ENCODE assay signal across 18 mouse cellular contexts in genomic region chr13:23866086-23866710, GRCm38 (mm10). TPM values are rescaled to one million over a fixed set of nuclear protein-coding genes. Genes with fewer than 3 reads are reported as not detected.
A peak's percentile ranks its signal among the peaks of the same experiment; 100 is the strongest.
DNase-seq lines count a peak whose midpoint lies in the region; ATAC-seq and TF ChIP-seq lines count a peak whose summit lies in the region.
"Had no signal": no experiment of that assay in that cellular context is flagged by ENCODE, and none has a peak within 500 bp of the region (broad histone marks: within the 10 kb centered on the region; RNA-seq: fewer than 3 reads in every experiment).

No protein-coding gene starts in this region.

- no peaks in the 10 kb centered on the region for H3K9me3 ChIP-seq in kidney, postnatal 0 days (replicated peaks; ENCODE audit: low read length)
- H3K9me3 ChIP-seq: embryonic facial prominence, embryonic 12.5 days; forebrain, embryonic 12.5 days; hindbrain, embryonic 15.5 days; megakaryocyte, embryonic 14.5 days had no signal

- no peak overlapping the region for H3K9ac ChIP-seq in kidney, postnatal 0 days (ENCODE audit: low read depth, low read length)
- H3K9ac ChIP-seq: embryonic facial prominence, embryonic 12.5 days; forebrain, embryonic 12.5 days; hindbrain, embryonic 15.5 days had no signal

- no peak overlapping the region for H3K4me3 ChIP-seq in kidney, postnatal 0 days (replicated peaks; ENCODE audit: low read depth, low read length)
- H3K4me3 ChIP-seq: embryonic facial prominence, embryonic 12.5 days; forebrain, embryonic 12.5 days; hindbrain, embryonic 15.5 days; megakaryocyte, embryonic 14.5 days had no signal

- H3K4me2 ChIP-seq in kidney, postnatal 0 days (ENCODE audit: low read length): no peak overlapping the region
- H3K4me2 ChIP-seq: embryonic facial prominence, embryonic 12.5 days; forebrain, embryonic 12.5 days; hindbrain, embryonic 15.5 days had no signal

- peaks cover 7% of the 10 kb centered on the region; the same call in 1 of the 2 replicates for H3K4me1 ChIP-seq in kidney, postnatal 0 days (replicated peaks; ENCODE audit: insufficient read depth, low read length)
- H3K4me1 ChIP-seq: forebrain, embryonic 12.5 days; hindbrain, embryonic 15.5 days had no signal

- DNase-seq in gastrocnemius, postnatal 25 days: peak; percentile 15
- no peak for DNase-seq in gastrocnemius, adult 8-10 months (ENCODE audit: low spot score in 2 of 2)
- peak; percentile 57 for DNase-seq in kidney, adult 9 months
- DNase-seq in kidney, adult 8-10 months: no peak
- DNase-seq in kidney, postnatal 0 days (ENCODE audit: low spot score): peak; percentile 39
- DNase-seq in lung, postnatal 36 days: peak; percentile 6
- no peak for DNase-seq in cerebellum, adult 9-10 months
- DNase-seq: cerebellum, adult 9-11 months; gastrocnemius, postnatal 10 days; thymus, adult 2 months had no signal

- H3K36me3 ChIP-seq in kidney, postnatal 0 days (ENCODE audit: insufficient read depth, low read length): no peaks in the 10 kb centered on the region
- H3K36me3 ChIP-seq: embryonic facial prominence, embryonic 12.5 days; forebrain, embryonic 12.5 days; hindbrain, embryonic 15.5 days had no signal

- no peak for TF ChIP-seq CTCF in kidney, postnatal 0 days (IDR thresholded peaks at IDR 0.05; ENCODE audit: low read depth)

- no peak for ATAC-seq in kidney, postnatal 0 days (replicated peaks; ENCODE audit: low FRiP score, low read depth)
- no peak for ATAC-seq in inflammation-experienced regulatory T-cells, adult 6 months

- no peaks in the 10 kb centered on the region for H3K27me3 ChIP-seq in kidney, postnatal 0 days (ENCODE audit: insufficient read depth, low read length)
- H3K27me3 ChIP-seq: embryonic facial prominence, embryonic 12.5 days; forebrain, embryonic 12.5 days; hindbrain, embryonic 15.5 days had no signal

- WGBS in kidney, postnatal 0 days: 53% methylated on average over 9 of the region's 9 CpGs

- H3K27ac ChIP-seq in kidney, postnatal 0 days: peak overlapping the region; percentile 36; the same call in 1 of the 2 replicates
- H3K27ac ChIP-seq: embryonic facial prominence, embryonic 12.5 days; forebrain, embryonic 12.5 days; hindbrain, embryonic 15.5 days had no signal

RNA-seq across cellular contexts. Expression of gene Slc17a1, which starts 1.4 kb away (rescaled TPM):
- total RNA-seq in gastrocnemius, postnatal 25 days (2021): not detected
- total RNA-seq in gastrocnemius, adult 8-10 months (2022): not detected
- polyA plus RNA-seq in kidney, postnatal 0 days (2015; fragmentation: Nextera tagmentation; extraction: Ambion mirVana): 79.1 and 84.5 TPM in 2 replicates
- polyA plus RNA-seq in inflammation-experienced regulatory T-cells, adult 6 months (2017; shearing (Covaris generic)): not detected
- total RNA-seq: ES-E14; gastrocnemius, postnatal 10 days; layer of hippocampus, adult 8-10 months; left cerebral cortex, postnatal 10 days had no signal
- polyA plus RNA-seq: embryonic facial prominence, embryonic 12.5 days; forebrain, embryonic 12.5 days; hindbrain, embryonic 15.5 days had no signal

RNA-seq across cellular contexts. Expression of gene Slc17a3, which starts 27.0 kb away (rescaled TPM):
- not detected for total RNA-seq in gastrocnemius, postnatal 25 days (2021)
- not detected for total RNA-seq in gastrocnemius, adult 8-10 months (2022)
- polyA plus RNA-seq in kidney, postnatal 0 days (2015; fragmentation: Nextera tagmentation; extraction: Ambion mirVana): 14.2 and 17.4 TPM in 2 replicates
- not detected for polyA plus RNA-seq in inflammation-experienced regulatory T-cells, adult 6 months (2017; shearing (Covaris generic))
- total RNA-seq: ES-E14; layer of hippocampus, adult 8-10 months had no signal
- polyA plus RNA-seq: embryonic facial prominence, embryonic 12.5 days; forebrain, embryonic 12.5 days; hindbrain, embryonic 15.5 days had no signal

RNA-seq across cellular contexts. Expression of gene Slc17a4, which starts 48.6 kb away (rescaled TPM):
- not detected for total RNA-seq in gastrocnemius, postnatal 25 days (2021)
- not detected for total RNA-seq in gastrocnemius, adult 8-10 months (2022)
- 3.6 and 4.3 TPM in 2 replicates for polyA plus RNA-seq in kidney, postnatal 0 days (2015; fragmentation: Nextera tagmentation; extraction: Ambion mirVana)
- under 1 TPM in 1 of 3 experiments, not detected in 2; 0.12 TPM for polyA plus RNA-seq in inflammation-experienced regulatory T-cells, adult 6 months (2017; shearing (Covaris generic))
- total RNA-seq: ES-E14; gastrocnemius, postnatal 10 days; layer of hippocampus, adult 8-10 months; left cerebral cortex, postnatal 10 days had no signal
- polyA plus RNA-seq: embryonic facial prominence, embryonic 12.5 days; forebrain, embryonic 12.5 days; hindbrain, embryonic 15.5 days had no signal

RNA-seq across cellular contexts. Expression of gene Slc17a2, which starts 59.4 kb away (rescaled TPM):
- total RNA-seq in gastrocnemius, postnatal 25 days (2021): not detected
- not detected for total RNA-seq in gastrocnemius, adult 8-10 months (2022)
- 0.96 TPM in 2 replicates for polyA plus RNA-seq in kidney, postnatal 0 days (2015; fragmentation: Nextera tagmentation; extraction: Ambion mirVana)
- not detected for polyA plus RNA-seq in inflammation-experienced regulatory T-cells, adult 6 months (2017; shearing (Covaris generic))
- total RNA-seq: ES-E14; layer of hippocampus, adult 8-10 months; left cerebral cortex, postnatal 10 days had no signal
- polyA plus RNA-seq: embryonic facial prominence, embryonic 12.5 days; forebrain, embryonic 12.5 days; hindbrain, embryonic 15.5 days had no signal

Comparison
In these comparisons a context has a peak if more than half of its experiments do, and no peak if none do; other contexts are left out.
1. DNase-seq: peak in gastrocnemius, postnatal 25 days (single experiment), kidney, adult 9 months (single experiment), kidney, postnatal 0 days (single experiment) and lung, postnatal 36 days (single experiment); none in gastrocnemius, adult 8-10 months (0 of 2), kidney, adult 8-10 months (0 of 2) and cerebellum, adult 9-10 months (single experiment).